Mouse (Mus musculus) hindbrain, embryonic 14.5 days (tissue): ENCODE measurements at regions not wholly inside any gene's neighbourhood (a gene's known extent, or its start where the extent isn't known, plus 50 kb on each side); places are given as distances from the start of the nearest gene placed in this dataset.

Source experiments
- ATAC-seq: fragments of 200-750 bp; cut with Nextera tagmentation; 2 replicates; pipeline ENCODE4 v1.8.0; 2017; ENCODE audit warnings: moderate number of reproducible peaks, mild to moderate bottlenecking, moderate TSS enrichment, moderate library complexity; ENCODE audit not compliant: low FRiP score
- DNase-seq: peaks from one replicate; pipeline ENCODE4 v3.0.0-alpha.2; 2015; ENCODE audit warnings: low spot score
- H3K27ac ChIP-seq: fragments of 300-500 bp; sonication (generic); 2 replicates; pipeline ENCODE4 v1.5.1; 2014; ENCODE audit warnings: mild to moderate bottlenecking, moderate library complexity
- H3K27me3 ChIP-seq: fragments of 300-500 bp; sonication (generic); 2 replicates; pipeline ENCODE4 v1.6.1; 2014; ENCODE audit warnings: mild to moderate bottlenecking, low read length, mixed read lengths; ENCODE audit not compliant: control insufficient read depth, insufficient read depth
- H3K36me3 ChIP-seq: fragments of 300-500 bp; sonication (generic); replicated peaks from 2 replicates; pipeline ENCODE4 v1.6.1; 2014; ENCODE audit not compliant: control insufficient read depth, insufficient read depth
- H3K4me1 ChIP-seq: fragments of 300-500 bp; sonication (generic); replicated peaks from 2 replicates; pipeline ENCODE4 v1.6.1; 2014; ENCODE audit warnings: antibody characterized with exemption, low read length, mixed read lengths; ENCODE audit not compliant: control insufficient read depth, insufficient read depth
- H3K4me2 ChIP-seq: fragments of 300-500 bp; sonication (generic); replicated peaks from 2 replicates; pipeline ENCODE4 v1.6.1; 2014; ENCODE audit warnings: mild to moderate bottlenecking, moderate library complexity
- H3K4me3 ChIP-seq: fragments of 300-500 bp; sonication (generic); replicated peaks from 2 replicates; pipeline ENCODE4 v1.5.1; 2014; ENCODE audit warnings: mild to moderate bottlenecking, low read length
- H3K9ac ChIP-seq: fragments of 300-500 bp; sonication (generic); 2 replicates; pipeline ENCODE4 v1.6.1; 2014
- H3K9me3 ChIP-seq: fragments of 300-500 bp; sonication (generic); 2 replicates; pipeline ENCODE4 v1.6.1; 2016; ENCODE audit warnings: low read length; ENCODE audit not compliant: control insufficient read depth
- WGBS: fragments of 180-500 bp; shearing (Covaris S2); extraction: QIAGEN DNeasy Blood & Tissue Kit; methylation state at CpG from one replicate; pipeline ENCODE4 v1.1.7; 2014; 5-methylcytosine and 5-hydroxymethylcytosine counted together

DNA sequence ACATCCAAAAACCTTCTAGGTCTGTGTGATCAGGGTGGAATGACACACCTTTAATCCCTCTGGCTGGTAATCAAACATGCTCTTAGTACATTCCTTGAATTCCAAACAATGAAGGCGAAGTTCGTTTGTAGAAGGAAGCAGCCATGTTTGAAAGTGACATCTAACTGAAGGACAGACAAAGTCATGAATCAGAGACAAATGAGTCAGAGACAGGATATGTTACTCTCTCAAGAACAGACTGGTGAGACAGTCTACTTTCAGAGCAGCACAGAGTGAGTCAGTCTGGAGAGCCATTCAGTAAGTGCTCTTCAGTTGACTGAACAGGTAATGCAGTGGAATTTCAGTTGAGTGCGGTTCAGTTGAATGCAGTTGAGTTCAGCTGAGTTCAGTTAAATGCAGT lies 150.4 kb downstream of the Cpe start:
- 96% methylated on average over 3 of the region's 3 CpGs for WGBS
- ATAC-seq (no peak), DNase-seq (no peak)

DNA sequence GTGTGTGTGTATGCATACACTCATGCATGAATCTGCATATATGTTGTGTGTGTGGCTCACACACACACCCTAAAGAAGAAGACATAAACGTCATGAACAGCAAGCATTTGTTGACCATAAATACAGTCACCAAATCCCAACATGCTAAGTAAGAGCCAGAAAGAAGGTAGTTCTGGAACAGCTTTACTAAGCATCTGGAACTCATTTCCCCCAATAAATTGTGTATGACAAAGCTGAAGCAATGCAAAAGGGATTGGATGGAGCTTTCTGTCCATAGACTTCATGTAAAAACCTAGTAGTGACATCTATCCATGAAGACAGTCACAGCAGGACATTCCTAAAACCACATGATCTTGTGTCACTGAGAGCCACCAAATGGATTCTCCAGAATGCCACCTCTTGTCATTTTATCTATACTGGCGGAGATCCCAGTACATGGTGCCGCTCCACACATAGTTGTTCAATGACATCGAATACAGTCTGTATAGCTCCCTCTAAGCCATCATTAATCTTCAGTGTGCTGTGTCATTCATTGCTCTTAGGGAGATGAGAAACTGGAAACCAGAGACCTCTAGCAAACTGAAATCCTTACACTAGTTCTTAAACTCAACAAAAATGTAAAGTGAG lies 152.9 kb downstream of the Cpe start:
- no peak overlapping the region for H3K9ac ChIP-seq
- ATAC-seq (no peak), DNase-seq (no peak)
- WGBS: 91% methylated on average over 4 of the region's 4 CpGs
- no peaks in the 10 kb centered on the region for H3K4me1 ChIP-seq
- H3K27ac ChIP-seq: no peak overlapping the region
- no peaks in the 10 kb centered on the region for H3K36me3 ChIP-seq
- H3K27me3 ChIP-seq: no peaks in the 10 kb centered on the region
- H3K4me2 ChIP-seq: no peak overlapping the region
- no peak overlapping the region for H3K4me3 ChIP-seq
- peaks cover 9% of the 10 kb centered on the region; the same call in 1 of the 2 replicates for H3K9me3 ChIP-seq

More for the DNA sequence above, 150.4 kb downstream of the Cpe start:
- no peak overlapping the region for H3K9ac ChIP-seq
- H3K36me3 ChIP-seq: no peaks in the 10 kb centered on the region
- no peak overlapping the region for H3K4me2 ChIP-seq
- H3K4me3 ChIP-seq: no peak overlapping the region
- no peaks in the 10 kb centered on the region for H3K4me1 ChIP-seq
- H3K9me3 ChIP-seq: peaks cover 9% of the 10 kb centered on the region; the same call in 1 of the 2 replicates
- H3K27ac ChIP-seq: no peak overlapping the region
- no peaks in the 10 kb centered on the region for H3K27me3 ChIP-seq

DNA sequence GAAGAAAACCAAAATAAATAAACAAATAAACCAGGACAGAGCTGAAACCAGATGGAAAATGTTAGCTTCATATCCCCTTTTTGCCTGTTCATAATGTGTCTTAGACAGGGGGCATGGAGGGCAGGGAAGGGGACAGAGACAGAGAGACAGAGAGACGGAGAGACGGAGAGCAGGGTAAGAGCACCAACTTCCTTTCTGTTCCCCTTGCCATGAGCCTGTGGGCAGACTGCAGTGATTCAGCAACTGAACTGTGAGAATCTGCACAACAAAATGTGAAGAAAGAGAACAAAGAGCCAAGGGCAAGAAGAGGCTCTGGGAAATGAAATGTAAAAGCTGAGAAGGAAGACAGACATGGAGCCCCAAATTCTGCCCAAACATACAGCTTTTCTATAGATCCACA lies 161.1 kb downstream of the Cpe start:
- ATAC-seq: no peak
- Histone ChIP-seq H3K36me3 (no peaks in the 10 kb centered on the region), H3K27me3 (no peaks in the 10 kb centered on the region), H3K9me3 (no peaks in the 10 kb centered on the region), H3K4me1 (no peaks in the 10 kb centered on the region), H3K4me3 (no peak overlapping the region), H3K4me2 (no peak overlapping the region), H3K27ac (no peak overlapping the region), H3K9ac (no peak overlapping the region)
- 92% methylated on average over 2 of the region's 2 CpGs for WGBS
- no peak for DNase-seq

DNA sequence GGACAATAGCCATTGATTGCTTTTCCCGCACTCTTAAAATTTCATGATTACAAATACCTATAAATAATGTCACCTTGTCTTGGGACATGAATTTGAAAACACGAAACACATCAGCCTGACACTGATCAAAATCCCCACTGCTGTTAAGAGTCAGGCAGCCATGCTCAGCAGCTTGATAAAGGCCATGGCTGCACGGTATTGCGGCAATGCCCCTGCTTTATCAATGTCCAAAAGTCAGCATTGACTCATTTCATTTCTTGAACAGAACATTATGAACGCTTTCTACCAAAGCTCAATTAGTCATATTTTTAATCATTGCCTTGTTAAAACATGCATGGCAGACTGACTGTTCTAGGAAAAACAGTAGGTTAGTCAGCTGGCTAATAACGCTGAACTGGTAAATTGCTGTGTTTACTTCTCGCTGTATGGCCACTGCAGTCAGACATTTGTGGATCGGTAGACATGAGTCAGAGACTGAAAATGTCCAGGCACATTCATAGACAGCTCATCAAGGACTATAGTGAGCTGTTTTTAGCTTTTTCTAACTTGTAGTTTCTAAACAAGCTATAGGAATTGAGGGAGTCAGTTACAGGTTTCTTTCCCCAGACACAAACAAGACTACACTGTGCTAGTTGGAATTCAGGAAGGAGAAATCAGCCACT lies 170.3 kb downstream of the Cpe start:
- Histone ChIP-seq H3K4me2 (no peak overlapping the region), H3K27me3 (no peaks in the 10 kb centered on the region), H3K36me3 (no peaks in the 10 kb centered on the region), H3K9me3 (no peaks in the 10 kb centered on the region), H3K27ac (no peak overlapping the region), H3K9ac (no peak overlapping the region), H3K4me1 (no peaks in the 10 kb centered on the region), H3K4me3 (no peak overlapping the region)
- 78% methylated on average over 8 of the region's 8 CpGs for WGBS
- no peak for DNase-seq
- ATAC-seq: no peak

DNA sequence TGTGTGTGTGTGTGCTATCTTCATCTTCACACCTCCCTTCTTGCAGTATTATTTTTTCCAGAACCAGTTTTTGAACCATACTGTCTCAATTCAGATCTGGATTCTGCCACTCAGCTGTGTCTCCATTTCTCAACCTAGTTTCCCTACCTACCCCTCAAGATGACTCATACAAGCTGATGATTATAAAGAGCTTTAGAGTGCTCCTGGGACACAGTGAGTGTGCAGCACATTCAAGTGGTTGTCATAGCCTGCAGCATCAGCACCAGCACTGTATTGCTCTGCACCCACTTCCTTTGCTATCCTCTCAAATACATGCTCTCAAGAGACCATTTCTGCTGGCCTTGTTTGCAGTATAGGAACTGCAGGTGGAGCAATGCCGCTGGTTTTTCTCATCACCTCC lies 173.2 kb downstream of the Cpe start:
- no peak for DNase-seq
- Histone ChIP-seq H3K27ac (no peak overlapping the region), H3K9me3 (no peaks in the 10 kb centered on the region), H3K4me2 (no peak overlapping the region), H3K4me3 (no peak overlapping the region), H3K27me3 (no peaks in the 10 kb centered on the region), H3K36me3 (no peaks in the 10 kb centered on the region), H3K4me1 (no peaks in the 10 kb centered on the region), H3K9ac (no peak overlapping the region)
- no peak for ATAC-seq
- 83% methylated on average over 1 of the region's 1 CpGs for WGBS

DNA sequence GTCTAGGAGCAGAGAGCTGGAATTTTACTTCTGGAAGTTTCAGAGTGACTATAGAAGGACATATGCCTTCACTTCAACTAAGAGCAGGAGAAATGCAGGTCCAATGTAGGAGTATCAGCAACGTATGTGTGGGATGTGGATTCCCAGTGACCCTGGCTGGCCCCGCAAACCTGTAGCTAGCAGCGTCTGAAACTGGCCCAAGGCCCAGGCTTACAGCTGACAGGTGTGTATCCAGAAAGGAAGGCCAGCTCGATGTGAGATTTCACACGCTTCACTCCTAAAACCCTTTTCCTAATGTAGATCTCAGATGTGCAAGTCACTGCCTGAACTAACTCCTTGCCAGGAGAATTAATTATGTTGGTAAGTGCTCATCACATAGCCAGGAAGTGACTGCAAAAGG lies 176.9 kb downstream of the Cpe start:
- 92% methylated on average over 5 of the region's 5 CpGs for WGBS
- ATAC-seq: no peak

DNA sequence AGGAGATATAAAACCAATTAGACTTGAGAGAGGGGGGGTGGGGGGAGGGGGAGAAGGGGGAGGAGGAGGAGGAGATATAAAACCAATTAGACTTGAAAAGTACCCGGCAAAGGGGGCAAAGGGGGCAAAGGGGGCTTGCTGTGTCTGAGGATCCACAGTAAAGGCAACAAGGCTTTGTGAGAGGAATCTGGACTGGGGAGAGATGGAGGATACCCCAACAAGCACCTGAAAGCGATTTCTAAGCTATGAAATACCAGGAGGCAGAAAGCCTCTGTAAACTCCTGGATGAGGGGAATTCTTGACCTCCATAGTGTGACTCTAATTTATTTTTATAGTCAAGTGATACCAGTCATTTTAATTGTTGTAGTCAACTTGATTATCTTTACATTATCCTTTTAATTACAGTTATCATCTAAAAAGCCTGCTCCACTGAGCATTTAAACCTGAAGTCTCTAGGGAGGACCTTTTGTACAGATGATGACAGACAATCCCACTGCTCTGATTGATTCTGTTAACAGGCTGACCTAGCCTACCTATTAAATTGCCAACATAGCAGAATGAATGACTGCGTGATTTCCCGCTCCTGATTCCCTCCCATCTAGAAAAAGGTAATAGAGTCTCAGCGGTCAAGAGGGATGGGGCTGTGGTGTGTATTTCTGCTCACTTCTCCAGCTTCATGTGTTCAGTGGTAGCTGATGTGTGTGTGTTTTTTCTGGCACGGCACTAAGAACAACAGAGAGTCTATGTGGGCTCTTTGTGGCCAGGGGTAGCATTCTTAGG lies 195.4 kb downstream of the Cpe start:
- H3K4me3 ChIP-seq: no peak overlapping the region
- no peak overlapping the region for H3K27ac ChIP-seq
- no peaks in the 10 kb centered on the region for H3K9me3 ChIP-seq
- no peaks in the 10 kb centered on the region for H3K27me3 ChIP-seq
- peaks cover 5% of the 10 kb centered on the region for H3K4me1 ChIP-seq
- ATAC-seq (peak; percentile 66), DNase-seq (no peak)
- H3K4me2 ChIP-seq: no peak overlapping the region
- H3K36me3 ChIP-seq: no peaks in the 10 kb centered on the region
- no peak overlapping the region for H3K9ac ChIP-seq
- 39% methylated on average over 6 of the region's 6 CpGs for WGBS

More for the DNA sequence above, 176.9 kb downstream of the Cpe start:
- no peaks in the 10 kb centered on the region for H3K36me3 ChIP-seq
- no peaks in the 10 kb centered on the region for H3K4me1 ChIP-seq
- DNase-seq: no peak
- H3K4me2 ChIP-seq: no peak overlapping the region
- H3K9ac ChIP-seq: no peak overlapping the region
- H3K9me3 ChIP-seq: peaks cover 5% of the 10 kb centered on the region; the same call in 1 of the 2 replicates
- H3K27ac ChIP-seq: no peak overlapping the region
- no peak overlapping the region for H3K4me3 ChIP-seq
- no peaks in the 10 kb centered on the region for H3K27me3 ChIP-seq

DNA sequence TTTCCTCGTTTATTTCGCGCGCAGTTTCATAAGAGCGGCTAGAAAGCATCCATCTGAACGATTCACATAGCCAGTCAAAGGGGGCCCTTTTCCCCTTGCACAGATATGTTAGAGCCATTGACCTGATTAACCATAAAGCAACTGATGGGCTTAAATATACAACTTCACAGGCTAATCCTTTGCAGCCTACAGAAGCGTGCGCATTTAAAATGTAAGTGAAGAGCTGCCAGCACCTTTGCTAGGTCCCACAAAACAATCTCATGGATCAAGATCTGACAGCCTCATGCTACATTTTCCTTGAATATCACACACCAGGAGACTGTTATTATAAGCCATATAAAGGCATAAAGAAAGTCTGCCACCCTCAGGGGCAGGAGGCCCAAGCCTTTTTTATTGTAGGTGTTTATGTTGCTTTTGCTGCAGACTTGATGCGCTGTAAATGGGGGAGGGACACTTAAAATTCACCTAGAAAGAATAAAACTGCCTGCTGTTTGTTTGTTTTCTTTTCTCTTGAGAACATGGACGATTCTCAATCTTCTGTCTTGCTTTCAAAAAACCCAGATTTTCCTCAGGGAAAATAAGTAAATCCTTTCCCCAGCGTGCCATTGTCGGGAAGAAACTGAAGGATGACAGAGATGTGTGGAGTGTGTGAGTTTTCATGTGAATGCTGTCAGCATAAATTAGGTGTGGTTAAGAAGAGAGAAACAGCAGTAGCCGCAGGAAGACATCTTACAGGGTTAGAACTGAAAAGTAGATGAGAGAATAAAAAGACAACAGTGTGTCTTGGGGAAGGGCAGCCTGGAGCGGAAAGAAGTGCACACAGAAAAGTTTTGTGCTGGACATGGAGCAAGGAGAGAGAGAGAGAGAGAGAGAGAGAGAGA lies 196.3 kb downstream of the Cpe start:
- Histone ChIP-seq H3K36me3 (no peaks in the 10 kb centered on the region), H3K4me2 (no peak overlapping the region), H3K4me3 (no peak overlapping the region), H3K9me3 (no peaks in the 10 kb centered on the region), H3K9ac (no peak overlapping the region), H3K27ac (no peak overlapping the region), H3K4me1 (peaks cover 5% of the 10 kb centered on the region), H3K27me3 (no peaks in the 10 kb centered on the region)
- no peak for DNase-seq
- no peak for ATAC-seq
- 46% methylated on average over 14 of the region's 14 CpGs for WGBS

DNA sequence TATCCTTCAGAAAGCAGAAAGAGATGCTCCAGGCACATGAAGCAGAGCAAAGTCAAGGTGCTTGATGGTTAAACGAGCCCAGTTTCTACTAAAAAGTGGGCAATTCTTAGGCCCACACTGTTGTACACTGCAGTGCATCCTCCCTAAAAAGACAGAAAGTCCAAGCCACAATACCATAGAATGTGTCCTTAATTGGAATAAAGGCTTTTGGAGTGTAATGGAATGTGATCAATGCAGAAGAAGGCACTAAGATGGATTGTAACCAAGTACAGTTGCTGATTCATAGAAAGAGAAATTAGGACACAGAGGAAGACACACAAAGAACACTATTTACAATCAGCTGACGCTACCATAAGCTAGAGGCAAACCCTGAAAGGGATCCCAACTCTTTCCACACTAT lies 201.3 kb downstream of the Cpe start:
- Histone ChIP-seq H3K4me3 (no peak overlapping the region), H3K36me3 (no peaks in the 10 kb centered on the region), H3K27me3 (no peaks in the 10 kb centered on the region), H3K4me1 (peaks cover 4% of the 10 kb centered on the region), H3K4me2 (no peak overlapping the region), H3K27ac (no peak overlapping the region), H3K9ac (no peak overlapping the region), H3K9me3 (no peaks in the 10 kb centered on the region)
- ATAC-seq (no peak), DNase-seq (no peak)
- WGBS: 89% methylated on average over 2 of the region's 2 CpGs
